Mouse (Mus musculus) embryonic stem cell, embryonic (primary cell): ENCODE results near the gene Fam166a.

ENCODE experiments used
- CTCF ChIA-PET, 4 experiments: fragments of 300-600 bp in 2 of 4; fragments of 350-600 bp in 2 of 4; sonication (Branson Sonifier 250); formaldehyde crosslinking; loops; one replicate each; lab custom pipeline; 2022; ENCODE audit warnings: inconsistent platforms in 2 of 4; lab: Charles Lee
- POLR2A ChIA-PET, 4 experiments: fragments of 300-600 bp in 2 of 4; fragments of 350-600 bp in 2 of 4; sonication (Branson Sonifier 250); formaldehyde crosslinking; loops; one replicate each; lab custom pipeline; 2022; ENCODE audit warnings: antibody characterized with exemption in 4 of 4, inconsistent platforms in 1 of 4; lab: Charles Lee

Fam166a gene

DNA sequence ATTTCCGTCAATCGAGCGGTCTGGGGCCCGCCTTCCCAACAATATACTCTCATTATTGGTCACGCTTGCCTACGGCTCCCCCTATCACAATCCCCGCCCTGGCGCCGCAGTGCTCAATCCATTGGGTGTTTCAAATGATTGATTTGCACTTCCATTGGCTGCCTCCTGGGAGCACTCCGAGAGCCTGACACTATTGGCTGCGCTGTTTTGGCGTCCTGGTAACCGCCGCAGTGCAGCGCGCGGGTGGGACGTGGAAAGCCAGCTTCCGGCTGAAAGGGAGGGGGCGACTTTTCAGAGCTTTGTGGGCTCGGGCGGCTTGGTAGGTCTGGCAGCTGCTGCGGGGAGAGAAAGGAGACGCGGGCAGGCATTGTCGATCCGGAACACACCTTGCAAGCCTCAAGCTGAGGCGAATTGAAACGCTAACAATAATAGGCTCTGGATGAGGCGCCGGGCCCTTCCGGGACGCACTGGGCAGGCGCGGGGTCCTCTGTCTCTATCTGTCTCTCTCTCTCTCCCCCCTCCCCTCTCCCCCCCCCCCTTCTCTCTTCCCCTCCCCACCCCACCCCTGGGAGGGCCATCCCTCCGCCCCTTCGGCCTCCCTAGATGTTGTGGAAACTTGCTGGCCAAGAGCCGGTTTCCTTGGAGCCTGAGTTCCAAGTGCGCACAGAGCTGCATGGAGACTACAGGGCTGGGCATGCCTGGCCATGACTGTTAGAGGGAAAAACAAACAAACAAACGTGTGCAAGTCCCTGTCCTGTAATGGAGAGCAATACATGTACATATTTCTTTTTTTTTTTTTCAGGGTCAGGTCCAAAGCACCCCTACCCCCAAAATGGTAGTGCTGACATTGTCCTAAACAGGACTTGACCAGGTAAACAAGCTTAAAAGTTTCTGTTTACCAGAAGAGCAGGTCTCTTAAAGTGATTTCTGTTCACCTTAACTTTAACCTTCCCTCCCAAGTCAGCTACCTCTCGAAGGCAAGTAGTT is 6.5 kb downstream of the Fam166a start:
- CTCF ChIA-PET, result interaction anchor here in 2 of 4 experiments (0.6 to 1.8 kb wide), 12 partner anchors 14 to 357 kb away, joined by 3 to 9 read pairs (median 4); partner anchors contain the start of genes Abca2 (in 1 of the 2), Ajm1 (in 1 of the 2), Cysrt1 (in 1 of the 2) and Nelfb (in 1 of the 2)
- POLR2A ChIA-PET, result interaction anchor here (0.5 to 75.9 kb wide), 91 partner anchors 9 to 1282 kb away, joined by 3 to 2347 read pairs (median 5); partner anchors contain the start of genes AL732309.1 (in 4 of the 4), Tor4a (in 4 of the 4), Anapc2 (in 3 of the 4) and Nelfb (in 3 of the 4)

DNA sequence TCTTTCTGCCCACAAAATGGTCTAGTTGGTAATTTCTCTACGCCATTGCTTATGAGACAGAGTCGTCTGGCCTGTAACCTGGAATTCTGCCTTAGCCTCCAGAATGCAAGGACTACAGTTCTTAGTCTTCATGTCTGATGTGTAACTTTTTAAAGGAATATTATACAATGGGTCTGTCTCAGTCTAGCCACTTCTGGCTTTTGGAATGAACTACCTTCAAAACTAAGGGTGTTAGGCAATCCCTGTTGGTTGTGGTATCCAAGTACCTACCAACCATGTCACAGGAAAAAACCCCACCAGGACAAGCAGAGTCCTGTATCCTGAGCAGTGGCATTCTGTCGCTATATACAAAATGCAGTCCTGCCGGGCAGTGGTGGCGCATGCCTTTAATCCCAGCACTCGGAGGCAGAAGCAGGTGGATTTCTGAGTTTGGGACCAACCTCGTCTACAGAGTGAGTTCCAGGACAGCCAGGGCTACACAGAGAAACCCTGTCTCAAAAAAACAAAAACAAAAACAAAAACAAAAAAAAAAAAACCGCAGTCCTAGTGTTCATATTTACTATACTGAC is 7.3 kb downstream of the Fam166a start:
- CTCF ChIA-PET, result interaction anchor here in 1 of 4 experiments (1.2 to 1.8 kb wide), 5 partner anchors 15 to 356 kb away, joined by 3 to 6 read pairs (median 4); partner anchors contain the start of genes Ajm1 and Nelfb
- POLR2A ChIA-PET, result interaction anchor here (0.7 to 75.9 kb wide), 47 partner anchors 2 to 618 kb away, joined by 3 to 2347 read pairs (median 7); partner anchors contain the start of genes AL732309.1 (in 4 of the 4), Tor4a (in 4 of the 4), Nelfb (in 3 of the 4) and Rnf224 (in 3 of the 4)

DNA sequence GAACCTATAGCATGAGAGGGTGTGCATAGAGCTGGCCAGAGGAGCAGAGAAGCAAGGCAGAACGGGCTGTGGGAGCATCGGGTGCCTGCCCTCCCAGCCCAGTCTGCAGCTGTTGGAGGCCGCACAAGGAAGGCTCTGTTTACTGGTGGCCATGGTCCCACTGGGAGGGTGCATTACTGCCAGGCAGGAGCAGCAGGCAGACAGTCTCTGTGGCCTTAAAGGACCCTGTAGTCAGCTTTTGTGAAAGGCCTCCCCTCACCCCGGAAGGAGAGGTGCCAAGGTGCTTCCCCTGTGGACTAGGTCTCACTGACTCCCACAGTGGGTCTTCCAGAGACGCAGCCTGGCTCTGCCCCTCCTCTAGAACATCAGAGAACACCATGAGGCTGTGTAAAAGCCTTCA is 8.3 kb downstream of the Fam166a start:
- ChIA-PET CTCF (interaction anchor here in 2 of 4 experiments (1.0 to 5.3 kb wide), 8 partner anchors 8 to 200 kb away, joined by 3 to 54 read pairs (median 16); partner anchors contain the start of genes AL732309.1 (in 1 of the 2), Cysrt1 (in 1 of the 2), Fam166a (in 1 of the 2) and Rnf208 (in 1 of the 2)), POLR2A (interaction anchor here in 3 of 4 experiments (0.7 to 75.9 kb wide), 23 partner anchors 1 to 292 kb away, joined by 3 to 2347 read pairs (median 6); partner anchors contain the start of genes AL732309.1 (in 3 of the 3), Slc34a3 (in 3 of the 3), Tmem203 (in 3 of the 3) and Tor4a (in 3 of the 3))

DNA sequence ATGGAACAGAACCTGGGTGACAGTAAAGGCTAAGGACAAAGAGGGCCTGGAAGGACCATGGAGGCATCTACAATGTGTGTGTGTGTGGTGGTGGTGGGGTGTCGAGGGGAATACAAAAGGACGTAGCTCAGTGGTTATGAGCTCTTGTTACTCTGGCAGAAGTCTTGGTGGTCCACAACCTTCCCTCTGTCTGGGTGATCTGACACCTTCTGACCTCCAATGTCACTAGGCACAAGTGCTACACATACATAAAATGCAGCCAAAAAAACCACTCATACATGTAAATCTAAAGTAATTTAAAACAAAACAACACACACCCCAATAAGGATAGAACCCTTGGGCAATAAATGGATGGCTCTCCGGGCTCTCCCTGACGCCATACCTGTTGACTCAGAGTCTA is 8.9 kb downstream of the Fam166a start:
- CTCF ChIA-PET, result interaction anchor here (0.6 to 5.3 kb wide), 31 partner anchors 9 to 269 kb away, joined by 3 to 54 read pairs (median 7); partner anchors contain the start of genes Cysrt1 (in 3 of the 4), Rnf208 (in 3 of the 4), AL732309.1 (in 2 of the 4) and Rnf224 (in 2 of the 4)
- POLR2A ChIA-PET, result interaction anchor here (0.5 to 75.9 kb wide), 34 partner anchors 0 to 1325 kb away, joined by 3 to 2347 read pairs (median 4); partner anchors contain the start of genes AL732309.1 (in 3 of the 4), Stpg3 (in 3 of the 4), Tmem203 (in 3 of the 4) and Anapc2 (in 2 of the 4)

DNA sequence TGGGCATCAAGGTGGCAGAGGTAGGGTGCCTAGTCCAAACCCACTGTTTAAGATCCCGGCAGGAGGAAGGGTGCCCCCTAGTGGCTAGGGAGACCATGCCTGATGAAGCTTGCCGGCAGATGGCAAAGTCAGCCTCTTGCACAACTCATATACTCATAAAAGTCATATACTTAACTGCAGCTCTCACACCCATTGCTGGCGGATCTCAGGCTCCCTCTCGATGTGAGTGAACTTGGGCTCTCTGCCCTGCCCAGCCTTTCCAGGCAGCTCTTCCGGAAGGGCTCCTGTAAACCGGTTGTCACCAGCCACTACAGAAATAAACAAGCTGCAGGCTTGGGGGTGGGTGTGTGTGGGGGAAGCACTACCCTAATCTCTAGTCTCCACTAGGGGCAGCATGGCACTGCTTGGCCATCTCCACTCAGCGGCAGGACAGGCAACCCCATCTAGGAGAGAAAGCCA is 9.9 kb downstream of the Fam166a start:
- CTCF ChIA-PET, result interaction anchor here (0.5 to 5.3 kb wide), 103 partner anchors 8 to 1231 kb away, joined by 3 to 54 read pairs (median 4); partner anchors contain the start of genes AL732309.1 (in 4 of the 4), Ssna1 (in 4 of the 4), Tor4a (in 4 of the 4) and Anapc2 (in 3 of the 4)
- POLR2A ChIA-PET, result interaction anchor here (0.7 to 75.9 kb wide), 41 partner anchors 1 to 1324 kb away, joined by 3 to 2347 read pairs (median 4); partner anchors contain the start of genes Tprn (in 4 of the 4), AL732309.1 (in 3 of the 4), Tmem203 (in 3 of the 4) and Tor4a (in 3 of the 4)

DNA sequence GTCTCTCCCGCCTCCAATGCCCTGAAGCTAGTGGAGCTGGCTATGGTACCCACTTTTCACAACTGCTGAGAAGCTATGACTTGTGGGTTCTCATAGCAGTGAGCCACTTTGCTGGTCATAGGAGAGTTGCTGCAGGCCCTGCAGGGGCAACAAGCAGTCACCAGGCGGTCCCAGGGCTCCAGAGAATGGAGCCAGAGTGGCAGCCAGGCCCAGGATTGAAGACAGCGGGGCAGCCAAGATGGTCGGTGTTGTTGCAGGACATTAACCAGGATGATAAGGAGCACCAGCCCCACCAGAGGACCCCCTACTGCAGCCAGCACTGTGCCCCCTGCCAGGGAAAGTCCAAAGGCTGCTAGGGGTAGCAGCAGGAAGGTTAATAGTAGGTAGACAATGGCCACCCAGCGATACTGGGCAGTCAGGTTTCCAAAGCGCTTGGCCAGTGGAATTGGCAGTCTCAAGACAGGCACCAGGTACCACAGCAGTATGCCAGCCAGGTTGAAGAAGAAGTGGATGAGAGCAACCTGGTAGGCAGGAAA is 10.5 kb downstream of the Fam166a start:
- CTCF ChIA-PET, result interaction anchor here (0.5 to 5.3 kb wide), 87 partner anchors 8 to 294 kb away, joined by 3 to 54 read pairs (median 5); partner anchors contain the start of genes Tor4a (in 4 of the 4), AL732309.1 (in 3 of the 4), Cysrt1 (in 3 of the 4) and Nrarp (in 3 of the 4)
- POLR2A ChIA-PET, result interaction anchor here (0.6 to 75.9 kb wide), 36 partner anchors 2 to 295 kb away, joined by 3 to 2347 read pairs (median 4); partner anchors contain the start of genes Tprn (in 4 of the 4), AL732309.1 (in 3 of the 4), Tmem203 (in 3 of the 4) and Tor4a (in 3 of the 4)

DNA sequence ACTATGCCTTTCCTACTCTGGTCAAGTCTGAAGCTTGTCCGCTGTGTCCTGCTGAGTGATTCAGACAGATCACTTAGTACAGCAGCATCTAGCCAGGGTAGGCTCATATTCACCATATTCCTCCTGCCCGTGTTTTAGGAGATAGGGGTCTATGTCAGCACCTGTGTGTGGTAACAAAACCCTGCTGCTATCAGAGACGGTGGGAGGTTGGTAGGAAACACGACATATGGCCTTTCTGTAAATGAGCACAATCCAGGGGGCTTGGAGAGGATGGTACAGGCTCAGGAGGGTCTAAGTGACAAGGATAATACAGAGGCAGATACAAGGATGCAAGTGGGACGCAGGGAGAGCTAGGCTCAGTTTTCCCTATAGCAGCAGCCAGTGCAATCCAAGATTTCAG is 11.0 kb downstream of the Fam166a start:
- CTCF ChIA-PET, result interaction anchor here (1.1 to 5.3 kb wide), 12 partner anchors 10 to 171 kb away, joined by 4 to 54 read pairs (median 12); partner anchors contain the start of genes AL732309.1 (in 1 of the 4), Cysrt1 (in 1 of the 4), Fam166a (in 1 of the 4) and Nrarp (in 1 of the 4)
- POLR2A ChIA-PET, result interaction anchor here in 3 of 4 experiments (0.6 to 75.9 kb wide), 11 partner anchors 2 to 322 kb away, joined by 3 to 2347 read pairs (median 10); partner anchors contain the start of genes AL732309.1 (in 2 of the 3), Anapc2 (in 2 of the 3), Cysrt1 (in 2 of the 3) and Fam166a (in 2 of the 3)

DNA sequence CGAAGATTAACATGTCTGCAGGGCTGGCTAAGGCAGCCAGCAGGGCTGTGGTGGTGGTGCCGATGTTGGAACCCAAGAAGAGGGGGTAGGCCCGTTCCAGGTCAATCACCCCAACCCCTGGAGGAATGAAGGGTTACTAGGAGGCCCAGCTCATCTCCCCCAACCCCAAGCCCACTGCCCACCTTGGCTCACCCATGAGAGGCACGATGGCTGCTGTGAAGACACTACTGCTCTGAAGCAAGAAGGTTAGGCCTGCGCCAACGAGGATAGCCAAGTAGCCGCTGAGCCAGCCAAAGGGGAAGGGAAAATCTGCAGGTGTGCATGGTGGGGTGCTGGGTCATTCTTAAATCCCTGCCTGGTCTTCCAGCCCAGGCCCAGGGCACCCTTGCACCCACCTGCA is 12.0 kb downstream of the Fam166a start:
- ChIA-PET POLR2A (interaction anchor here (0.5 to 75.9 kb wide), 13 partner anchors 3 to 137 kb away, joined by 3 to 2347 read pairs (median 7); partner anchors contain the start of genes Cysrt1 (in 3 of the 4), Rnf208 (in 3 of the 4), AL732309.1 (in 2 of the 4) and Anapc2 (in 2 of the 4)), CTCF (interaction anchor here in 2 of 4 experiments (0.6 to 5.3 kb wide), 6 partner anchors 11 to 205 kb away, joined by 4 to 54 read pairs (median 14); partner anchors contain the start of genes Cysrt1 (in 1 of the 2), Rnf208 (in 1 of the 2), Tmem203 (in 1 of the 2) and Tor4a (in 1 of the 2))

DNA sequence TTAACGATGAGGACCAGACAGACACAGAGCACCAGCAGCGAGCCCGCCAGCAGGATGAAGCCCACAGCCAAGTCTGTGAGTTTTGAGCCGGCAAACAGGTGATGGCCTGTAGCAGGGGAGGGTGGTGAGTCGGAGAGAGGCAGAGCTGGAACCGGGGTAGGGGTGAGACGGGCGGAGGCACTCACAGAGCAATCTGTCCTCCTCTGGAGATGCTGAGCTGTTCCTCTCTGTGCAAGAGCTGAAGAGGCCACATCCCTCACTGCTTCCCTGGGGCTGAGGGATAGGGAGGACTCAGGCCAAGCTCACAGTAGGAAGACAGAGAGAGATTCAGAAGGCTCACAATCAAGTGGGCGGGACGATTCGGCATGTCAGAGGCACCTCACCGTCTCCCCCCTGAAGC is 12.5 kb downstream of the Fam166a start:
- ChIA-PET POLR2A (interaction anchor here (0.5 to 75.9 kb wide), 14 partner anchors 4 to 296 kb away, joined by 3 to 2347 read pairs (median 6); partner anchors contain the start of genes Cysrt1 (in 3 of the 4), Rnf208 (in 3 of the 4), AL732309.1 (in 2 of the 4) and Anapc2 (in 2 of the 4)), CTCF (interaction anchor here in 2 of 4 experiments (0.7 to 5.3 kb wide), 5 partner anchors 10 to 62 kb away, joined by 3 to 54 read pairs (median 5); partner anchors contain the start of genes Cysrt1 (in 1 of the 2), Rnf208 (in 1 of the 2) and Tmem203 (in 1 of the 2))

DNA sequence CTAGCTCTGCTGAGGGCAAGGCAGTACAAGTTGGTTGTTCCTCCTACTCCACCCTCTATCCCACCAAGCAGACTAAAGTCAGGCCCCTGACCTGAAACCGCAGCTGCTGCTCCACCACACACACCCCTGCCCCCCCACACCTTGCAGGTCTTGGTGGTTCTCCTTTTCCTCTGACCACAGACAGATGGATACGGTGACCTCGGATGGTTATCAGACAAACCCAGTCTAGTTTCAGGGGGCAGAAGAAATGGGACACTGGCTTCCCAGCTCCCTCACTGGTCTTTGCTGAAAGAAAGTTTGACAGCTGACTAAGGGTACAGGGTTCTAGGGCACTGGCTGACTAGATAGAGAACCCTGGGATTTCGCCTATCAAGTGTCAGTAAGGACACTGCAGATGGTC is 14.9 kb downstream of the Fam166a start:
- ChIA-PET CTCF (interaction anchor here in 2 of 4 experiments (0.5 to 0.6 kb wide), 2 partner anchors 41 to 184 kb away, joined by 3 to 11 read pairs; no protein-coding TSS in a partner anchor), POLR2A (interaction anchor here in 3 of 4 experiments (0.7 to 75.9 kb wide), 7 partner anchors 6 to 160 kb away, joined by 4 to 2347 read pairs (median 1600); partner anchors contain the start of genes AL732309.1 (in 2 of the 3), Anapc2 (in 2 of the 3), Cysrt1 (in 2 of the 3) and Fam166a (in 2 of the 3))

DNA sequence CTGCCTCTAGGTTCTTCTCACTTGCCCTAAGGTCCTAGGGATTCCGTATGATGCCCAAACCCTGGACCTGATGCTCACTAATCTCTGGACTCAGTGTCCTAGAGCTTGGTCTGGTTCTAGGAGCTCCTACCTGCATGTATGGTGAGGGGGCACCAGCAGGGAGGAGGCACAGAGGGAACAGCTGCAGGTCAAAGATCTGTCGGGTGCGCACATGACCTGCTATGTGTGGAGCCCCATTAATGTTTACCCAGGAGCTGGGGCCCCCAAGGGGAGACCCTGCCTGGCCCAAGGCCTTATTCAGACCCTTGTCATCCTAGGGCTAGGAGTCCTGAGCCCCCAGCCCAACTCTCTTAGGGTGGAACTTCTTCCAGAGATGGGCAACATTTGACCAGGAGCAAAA is 15.5 kb downstream of the Fam166a start, which contains the start of gene Slc34a3:
Gene Slc34a3, minus strand, starts transcription at position 315 of the 400 bp plus-strand sequence.
- CTCF ChIA-PET, result no interaction called here
- POLR2A ChIA-PET, result interaction anchor here in 3 of 4 experiments (0.7 to 75.9 kb wide), 7 partner anchors 5 to 40 kb away, joined by 3 to 2347 read pairs (median 1600); partner anchors contain the start of genes Tubb4b (in 3 of the 3), AL732309.1 (in 2 of the 3), Anapc2 (in 2 of the 3) and Cysrt1 (in 2 of the 3)

DNA sequence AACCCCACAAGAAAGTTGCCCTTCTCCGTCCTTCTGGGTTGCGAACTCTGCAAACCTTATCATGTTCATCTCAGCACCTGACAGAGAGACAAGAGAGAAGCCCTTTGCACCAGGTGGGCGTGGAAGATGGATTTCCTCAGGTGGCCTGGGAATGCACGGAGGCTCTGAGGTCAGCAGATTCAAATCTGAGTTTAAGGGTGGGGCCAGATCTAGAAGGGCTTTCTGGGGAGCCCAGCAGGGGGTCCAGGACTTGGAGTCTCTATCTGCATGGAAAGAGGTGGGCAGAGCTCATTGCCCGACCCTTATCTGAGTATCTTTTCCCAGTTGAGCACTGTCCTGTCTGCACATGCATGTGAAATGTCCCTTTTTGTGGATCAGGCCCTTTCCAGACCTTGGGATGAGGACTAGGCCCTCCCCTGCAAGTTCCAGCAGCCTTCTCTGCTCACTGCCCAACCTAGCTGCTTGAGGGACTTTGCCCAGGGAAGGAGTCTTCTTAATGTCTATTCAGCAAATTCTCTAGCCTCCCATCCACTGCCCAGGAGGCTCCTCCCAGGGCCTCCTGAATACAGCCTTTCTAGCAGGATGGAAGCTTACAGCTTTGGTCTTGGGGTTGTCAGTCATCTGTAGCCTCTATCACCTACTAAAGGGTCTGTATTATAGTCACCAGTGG is 16.1 kb downstream of the Fam166a start:
- ChIA-PET POLR2A (interaction anchor here in 3 of 4 experiments (0.6 to 75.9 kb wide), 7 partner anchors 4 to 24 kb away, joined by 3 to 2347 read pairs (median 1600); partner anchors contain the start of genes Tubb4b (in 3 of the 3), AL732309.1 (in 2 of the 3), Anapc2 (in 2 of the 3) and Cysrt1 (in 2 of the 3)), CTCF (interaction anchor here in 1 of 4 experiments (1.3 kb wide), 1 partner anchor 14 kb away, joined by 4 read pairs; no protein-coding TSS in a partner anchor)

DNA sequence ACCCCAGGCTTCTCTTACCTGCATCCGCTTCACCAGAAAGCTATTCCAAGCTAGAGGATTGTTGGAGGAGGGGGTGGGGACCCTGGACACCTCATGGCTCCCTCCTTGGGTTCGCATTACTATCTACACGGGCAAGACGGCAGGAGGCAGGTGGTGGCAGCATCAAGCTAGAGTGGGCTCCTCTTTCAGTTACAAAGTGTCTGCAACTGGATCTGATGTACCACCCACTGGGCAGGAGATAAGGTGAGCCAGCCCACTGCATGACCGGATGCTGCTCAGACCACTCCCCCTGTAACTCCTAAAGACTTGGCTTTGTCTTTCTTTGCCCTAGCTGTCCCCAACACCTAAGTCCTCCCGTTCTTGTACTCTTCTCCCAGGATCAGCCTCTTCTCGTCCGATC is 18.1 kb downstream of the Fam166a start, which contains the start of gene Rnf224:
Gene Rnf224, minus strand, starts transcription at position 174 of the 400 bp plus-strand sequence.
- ChIA-PET CTCF (interaction anchor here in 2 of 4 experiments (0.5 to 2.7 kb wide), 4 partner anchors 8 to 42 kb away, joined by 3 to 22 read pairs (median 6); partner anchors contain the start of gene Tprn (in 1 of the 2)), POLR2A (interaction anchor here in 3 of 4 experiments (0.7 to 75.9 kb wide), 9 partner anchors 3 to 288 kb away, joined by 3 to 2347 read pairs (median 5); partner anchors contain the start of genes Tubb4b (in 3 of the 3), AL732309.1 (in 2 of the 3), Anapc2 (in 2 of the 3) and Cysrt1 (in 2 of the 3))

DNA sequence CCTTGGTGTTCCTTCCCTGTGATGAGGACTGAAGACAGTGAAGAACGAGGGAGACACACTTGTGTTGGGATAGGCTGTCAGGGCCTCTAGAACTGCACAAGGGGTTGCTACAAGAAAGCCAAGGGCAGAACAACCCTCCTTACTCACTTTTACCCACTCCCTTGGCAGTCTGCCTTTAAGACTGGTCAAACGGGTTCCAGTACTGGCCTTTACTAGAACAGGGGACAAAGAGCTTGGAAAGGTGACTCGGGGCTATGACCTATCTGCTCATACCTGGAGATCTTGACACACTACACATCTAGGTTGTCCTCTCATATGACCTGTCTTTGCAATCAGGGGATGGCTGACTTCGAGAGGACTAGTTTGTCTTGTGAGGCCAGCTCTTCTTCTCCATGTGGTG is 19.0 kb downstream of the Fam166a start:
- ChIA-PET POLR2A (interaction anchor here in 3 of 4 experiments (0.5 to 75.9 kb wide), 8 partner anchors 2 to 57 kb away, joined by 3 to 2347 read pairs (median 804); partner anchors contain the start of genes AL732309.1 (in 2 of the 3), Anapc2 (in 2 of the 3), Cysrt1 (in 2 of the 3) and Fam166a (in 2 of the 3)), CTCF (interaction anchor here in 2 of 4 experiments (1.3 to 2.7 kb wide), 4 partner anchors 9 to 25 kb away, joined by 5 to 22 read pairs (median 6); partner anchors contain the start of gene Tprn (in 1 of the 2))
